Mouse (Mus musculus) heart, embryonic 13.5 days (tissue): Measurements from ENCODE around the gene Cd80. TPM values are rescaled to one million over a fixed set of nuclear protein-coding genes. Genes with fewer than 3 reads are reported as not detected.
"Not testable (repeated sequence)": the region's sequence is repeated elsewhere in the genome, so short reads cannot be mapped to it uniquely, and the experiment has no call there.

Experiments used
- ATAC-seq: fragments of 200-750 bp; cut with Nextera tagmentation; 2 replicates; pipeline ENCODE4 v1.8.0; 2017; ENCODE audit warnings: moderate TSS enrichment; ENCODE audit not compliant: insufficient number of reproducible peaks, low FRiP score, low TSS enrichment; ENCODE audit errors: extremely low read depth
- H3K27ac ChIP-seq: fragments of 300-500 bp; sonication (generic); replicated peaks from 2 replicates; pipeline ENCODE4 v1.5.1; 2015; ENCODE audit warnings: moderate library complexity, mild to moderate bottlenecking, inconsistent platforms
- H3K27me3 ChIP-seq: fragments of 300-500 bp; sonication (generic); replicated peaks from 2 replicates; pipeline ENCODE4 v1.6.1; 2015; ENCODE audit warnings: mild to moderate bottlenecking, inconsistent platforms
- H3K36me3 ChIP-seq: fragments of 300-500 bp; sonication (generic); 2 replicates; pipeline ENCODE4 v1.6.1; 2015; ENCODE audit warnings: mild to moderate bottlenecking, inconsistent platforms
- H3K4me1 ChIP-seq: fragments of 300-500 bp; sonication (generic); 2 replicates; pipeline ENCODE4 v1.6.1; 2015; ENCODE audit warnings: inconsistent platforms
- H3K4me2 ChIP-seq: fragments of 300-500 bp; sonication (generic); 2 replicates; pipeline ENCODE4 v1.6.1; 2015; ENCODE audit warnings: inconsistent platforms, mild to moderate bottlenecking, moderate library complexity
- H3K4me3 ChIP-seq: fragments of 300-500 bp; sonication (generic); 2 replicates; pipeline ENCODE4 v1.5.1; 2015; ENCODE audit warnings: moderate library complexity, mild to moderate bottlenecking, inconsistent platforms
- H3K9ac ChIP-seq: fragments of 300-500 bp; sonication (generic); 2 replicates; pipeline ENCODE4 v1.6.1; 2015; ENCODE audit warnings: inconsistent platforms, mild to moderate bottlenecking, moderate library complexity
- H3K9me3 ChIP-seq: fragments of 300-500 bp; sonication (generic); 2 replicates; pipeline ENCODE4 v1.6.1; 2016; ENCODE audit warnings: inconsistent platforms
- WGBS: fragments of 180-500 bp; shearing (Covaris S2); methylation state at CpG from one replicate; pipeline ENCODE4 v1.1.7; 2015; ENCODE audit warnings: mixed read lengths; 5-methylcytosine and 5-hydroxymethylcytosine counted together
- polyA plus RNA-seq: library from polyadenylated mRNA; unstranded; fragments of >200 nt; fragmentation: Nextera tagmentation; extraction: Ambion mirVana; gene quantifications from 2 replicates; pipeline ENCODE4 v1.2.1, GENCODE M21; 2015

Gene Cd80
- polyA plus RNA-seq, 1 experiment from 2014 or later: 0.55 TPM

- no peak overlapping the region for H3K4me3 ChIP-seq
- WGBS: 86% methylated on average over 8 of the region's 8 CpGs
- ATAC-seq: no peak
- H3K36me3 ChIP-seq: no peaks in the 10 kb centered on the region
- H3K9me3 ChIP-seq: no peaks in the 10 kb centered on the region
- H3K27ac ChIP-seq: no peak overlapping the region
- no peak overlapping the region for H3K4me2 ChIP-seq
- H3K4me1 ChIP-seq: peaks cover 16% of the 10 kb centered on the region
- no peak overlapping the region for H3K9ac ChIP-seq
- no peaks in the 10 kb centered on the region for H3K27me3 ChIP-seq
Measured at GRCm38 (mm10) chr16:38433514-38433913, 21.8 kb upstream of the Cd80 start.

- Histone ChIP-seq H3K27ac (no peak overlapping the region), H3K9me3 (no peaks in the 10 kb centered on the region), H3K4me1 (peaks cover 16% of the 10 kb centered on the region), H3K9ac (no peak overlapping the region), H3K36me3 (no peaks in the 10 kb centered on the region), H3K27me3 (no peaks in the 10 kb centered on the region), H3K4me2 (no peak overlapping the region), H3K4me3 (no peak overlapping the region)
- no peak for ATAC-seq
- 79% methylated on average over 4 of the region's 4 CpGs for WGBS
Measured at GRCm38 (mm10) chr16:38434295-38434795, 21.0 kb upstream of the Cd80 start.

GRCm38 (mm10) chr16:38439190-38439589 lies 16.2 kb upstream of the Cd80 start:
- Histone ChIP-seq H3K36me3 (peaks cover 14% of the 10 kb centered on the region), H3K9ac (no peak overlapping the region), H3K4me3 (no peak overlapping the region), H3K27ac (no peak overlapping the region), H3K4me1 (0 out of 2 replicates have a peak, but pooled peaks cover 2% of the 10 kb centered on the region), H3K4me2 (no peak overlapping the region), H3K27me3 (no peaks in the 10 kb centered on the region), H3K9me3 (no peaks in the 10 kb centered on the region)
- no peak for ATAC-seq
- WGBS: 77% methylated on average over 1 of the region's 1 CpGs

- 43% methylated on average over 6 of the region's 6 CpGs for WGBS
- Histone ChIP-seq H3K27ac (no peak overlapping the region), H3K27me3 (no peaks in the 10 kb centered on the region), H3K4me1 (no peaks in the 10 kb centered on the region), H3K36me3 (peaks cover 26% of the 10 kb centered on the region), H3K9me3 (no peaks in the 10 kb centered on the region), H3K4me2 (no peak overlapping the region), H3K4me3 (no peak overlapping the region), H3K9ac (no peak overlapping the region)
- no peak for ATAC-seq
Measured at GRCm38 (mm10) chr16:38440403-38440802, 15.0 kb upstream of the Cd80 start.

GRCm38 (mm10) chr16:38441611-38442010 lies 13.8 kb upstream of the Cd80 start:
- Histone ChIP-seq H3K4me3 (no peak overlapping the region), H3K36me3 (peaks cover 38% of the 10 kb centered on the region), H3K9ac (no peak overlapping the region), H3K9me3 (no peaks in the 10 kb centered on the region), H3K27me3 (no peaks in the 10 kb centered on the region), H3K4me1 (no peaks in the 10 kb centered on the region), H3K4me2 (no peak overlapping the region), H3K27ac (no peak overlapping the region)
- WGBS: 70% methylated on average over 5 of the region's 5 CpGs
- no peak for ATAC-seq

- Histone ChIP-seq H3K9ac (no peak overlapping the region), H3K27ac (no peak overlapping the region), H3K4me2 (no peak overlapping the region), H3K27me3 (no peaks in the 10 kb centered on the region), H3K4me1 (no peaks in the 10 kb centered on the region), H3K36me3 (peaks cover 44% of the 10 kb centered on the region), H3K9me3 (no peaks in the 10 kb centered on the region), H3K4me3 (no peak overlapping the region)
- 81% methylated on average over 8 of the region's 8 CpGs for WGBS
- no peak for ATAC-seq
Measured at GRCm38 (mm10) chr16:38442216-38442615, 13.1 kb upstream of the Cd80 start.

- H3K4me2 ChIP-seq: no peak overlapping the region
- H3K9ac ChIP-seq: no peak overlapping the region
- H3K9me3 ChIP-seq: no peaks in the 10 kb centered on the region
- H3K36me3 ChIP-seq: peaks cover 61% of the 10 kb centered on the region
- H3K4me3 ChIP-seq: no peak overlapping the region
- no peaks in the 10 kb centered on the region for H3K27me3 ChIP-seq
- 90% methylated on average over 7 of the region's 7 CpGs for WGBS
- no peak for ATAC-seq
- no peak overlapping the region for H3K27ac ChIP-seq
- no peaks in the 10 kb centered on the region for H3K4me1 ChIP-seq
Measured at GRCm38 (mm10) chr16:38443721-38444464, 11.5 kb upstream of the Cd80 start.

GRCm38 (mm10) chr16:38445046-38445445 lies 10.3 kb upstream of the Cd80 start:
- Histone ChIP-seq H3K9me3 (no peaks in the 10 kb centered on the region), H3K4me1 (no peaks in the 10 kb centered on the region), H3K4me2 (no peak overlapping the region), H3K36me3 (peaks cover 72% of the 10 kb centered on the region), H3K27ac (no peak overlapping the region), H3K27me3 (no peaks in the 10 kb centered on the region), H3K9ac (no peak overlapping the region), H3K4me3 (no peak overlapping the region)
- WGBS: 96% methylated on average over 1 of the region's 1 CpGs
- ATAC-seq: no peak

- ATAC-seq: no peak
- Histone ChIP-seq H3K9ac (no peak overlapping the region), H3K4me2 (no peak overlapping the region), H3K4me3 (no peak overlapping the region), H3K4me1 (peaks cover 4% of the 10 kb centered on the region; the same call in 1 of the 2 replicates), H3K9me3 (no peaks in the 10 kb centered on the region), H3K36me3 (peaks cover 78% of the 10 kb centered on the region), H3K27ac (no peak overlapping the region), H3K27me3 (no peaks in the 10 kb centered on the region)
- 93% methylated on average over 20 of the region's 20 CpGs for WGBS
Measured at GRCm38 (mm10) chr16:38445576-38445975, 9.8 kb upstream of the Cd80 start.

- ATAC-seq, H3K27ac ChIP-seq, H3K9me3 ChIP-seq, H3K4me3 ChIP-seq, H3K27me3 ChIP-seq, H3K4me1 ChIP-seq, H3K9ac ChIP-seq, H3K4me2 ChIP-seq: not testable (repeated sequence)
- WGBS: 87% methylated on average over 2 of the region's 2 CpGs
- H3K36me3 ChIP-seq: peaks cover 80% of the 10 kb centered on the region
Measured at GRCm38 (mm10) chr16:38446141-38446540, 9.2 kb upstream of the Cd80 start.

- no peak for ATAC-seq
- Histone ChIP-seq H3K27me3 (no peaks in the 10 kb centered on the region), H3K27ac (no peak overlapping the region), H3K4me1 (peaks cover 16% of the 10 kb centered on the region), H3K9ac (no peak overlapping the region), H3K4me3 (no peak overlapping the region), H3K9me3 (no peaks in the 10 kb centered on the region), H3K4me2 (no peak overlapping the region), H3K36me3 (peaks cover 80% of the 10 kb centered on the region)
- 88% methylated on average over 21 of the region's 21 CpGs for WGBS
Measured at GRCm38 (mm10) chr16:38447366-38447765, 8.0 kb upstream of the Cd80 start.

- ATAC-seq: no peak
- H3K4me2 ChIP-seq: no peak overlapping the region
- H3K27me3 ChIP-seq: no peaks in the 10 kb centered on the region
- no peaks in the 10 kb centered on the region for H3K9me3 ChIP-seq
- peaks cover 74% of the 10 kb centered on the region for H3K36me3 ChIP-seq
- peaks cover 19% of the 10 kb centered on the region for H3K4me1 ChIP-seq
- no peak overlapping the region for H3K4me3 ChIP-seq
- 92% methylated on average over 12 of the region's 12 CpGs for WGBS
- H3K9ac ChIP-seq: no peak overlapping the region
- H3K27ac ChIP-seq: no peak overlapping the region
Measured at GRCm38 (mm10) chr16:38448458-38448857, 6.9 kb upstream of the Cd80 start.
